Mouse (Mus musculus): ENCODE measurements around the gene Vps37b. TPM values are rescaled to one million over a fixed set of nuclear protein-coding genes. Genes with fewer than 3 reads are reported as not detected.

Gene Vps37b
- polyA plus RNA-seq, 1 experiment: 40.7 TPM

DNA sequence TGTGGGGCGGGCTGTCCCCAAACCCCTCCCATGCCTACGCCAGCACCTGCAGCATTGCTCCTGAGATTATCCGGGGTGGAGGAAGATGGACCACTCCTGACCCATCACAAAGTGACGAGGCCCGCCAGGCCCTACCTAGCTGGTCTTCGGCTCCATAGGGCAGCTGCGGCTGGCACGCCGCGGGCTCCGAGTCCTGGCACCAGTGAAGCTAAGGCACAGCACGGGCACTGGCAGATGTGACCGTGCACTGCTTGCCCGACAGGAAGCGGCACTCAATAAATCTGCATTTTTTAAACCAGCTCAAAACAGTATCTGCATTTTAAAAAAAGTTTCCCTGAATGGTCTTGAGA is 26.9 kb downstream of the Vps37b start:
- no peak overlapping the region for H3ac ChIP-seq (ENCODE audit: control insufficient read depth, insufficient read length, low read depth)
- H3K79me3 ChIP-seq (ENCODE audit: low read depth): peaks cover 1% of the 10 kb centered on the region
- peaks cover 57% of the 10 kb centered on the region for H3K36me3 ChIP-seq (ENCODE audit: control insufficient read depth, insufficient read depth)
- no peaks in the 10 kb centered on the region for H3K27me3 ChIP-seq (ENCODE audit: control insufficient read depth, insufficient read depth, insufficient read length)
- TF ChIP-seq CTCF (IDR thresholded peaks at IDR 0.05; ENCODE audit: control insufficient read depth, insufficient read depth, insufficient read length) (no peak), CEBPB (IDR thresholded peaks at IDR 0.05; ENCODE audit: low read depth) (no peak)
- H3K4me3 ChIP-seq (ENCODE audit: insufficient read depth, poor library complexity, severe bottlenecking): no peak overlapping the region
- peaks cover 32% of the 10 kb centered on the region for H3K79me2 ChIP-seq (ENCODE audit: control insufficient read depth, insufficient read depth)

DNA sequence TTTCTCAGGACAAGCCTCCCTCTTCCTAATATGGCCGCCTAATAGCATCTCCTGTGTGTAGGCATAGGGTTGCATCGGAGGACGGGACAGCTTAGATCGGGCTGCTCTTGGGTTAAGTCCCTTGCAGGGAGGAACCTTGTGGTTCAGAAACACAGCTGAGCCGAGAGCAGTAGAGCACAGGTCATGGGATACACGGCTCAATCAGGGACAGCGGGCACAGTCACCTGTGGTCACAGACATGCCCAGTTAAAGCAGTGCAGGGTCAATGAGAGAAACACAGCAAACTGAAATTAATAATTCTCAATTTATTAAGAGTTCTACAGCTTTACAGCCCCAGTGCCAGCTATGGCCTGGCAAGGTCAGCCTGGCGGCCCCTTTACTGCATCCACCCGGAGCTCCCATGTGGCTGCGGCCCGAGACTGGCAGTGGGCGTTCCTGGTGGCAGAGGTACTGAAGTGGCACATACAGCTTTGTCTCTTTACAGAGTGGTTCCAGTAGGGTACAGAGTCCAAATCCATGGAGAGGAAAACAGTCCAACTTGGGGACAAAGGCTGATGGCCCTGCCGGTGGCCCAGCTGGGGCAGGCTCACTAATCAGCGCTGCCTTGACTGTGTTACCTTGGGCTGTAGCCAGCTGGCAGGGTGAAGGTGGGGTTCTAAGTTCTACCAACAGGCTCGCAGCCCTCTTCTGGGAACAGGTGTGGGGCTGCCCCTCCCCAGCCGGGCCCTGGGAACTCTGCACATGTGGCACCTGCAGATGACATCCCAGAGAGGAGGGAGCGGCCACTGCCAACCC is 27.5 kb downstream of the Vps37b start:
- H3K36me3 ChIP-seq (ENCODE audit: control insufficient read depth, insufficient read depth): peaks cover 53% of the 10 kb centered on the region
- peaks cover 1% of the 10 kb centered on the region for H3K79me3 ChIP-seq (ENCODE audit: low read depth)
- no peak overlapping the region for H3ac ChIP-seq (ENCODE audit: control insufficient read depth, insufficient read length, low read depth)
- no peak overlapping the region for H3K4me3 ChIP-seq (ENCODE audit: insufficient read depth, poor library complexity, severe bottlenecking)
- H3K27me3 ChIP-seq (ENCODE audit: control insufficient read depth, insufficient read depth, insufficient read length): no peaks in the 10 kb centered on the region
- H3K79me2 ChIP-seq (ENCODE audit: control insufficient read depth, insufficient read depth): peaks cover 26% of the 10 kb centered on the region
- TF ChIP-seq FOSL1 (IDR thresholded peaks at IDR 0.05; ENCODE audit: insufficient read depth, low read length, poor library complexity, severe bottlenecking) (no peak), CEBPB (IDR thresholded peaks at IDR 0.05; ENCODE audit: low read depth) (no peak), MAX (IDR thresholded peaks at IDR 0.05) (no peak)

DNA sequence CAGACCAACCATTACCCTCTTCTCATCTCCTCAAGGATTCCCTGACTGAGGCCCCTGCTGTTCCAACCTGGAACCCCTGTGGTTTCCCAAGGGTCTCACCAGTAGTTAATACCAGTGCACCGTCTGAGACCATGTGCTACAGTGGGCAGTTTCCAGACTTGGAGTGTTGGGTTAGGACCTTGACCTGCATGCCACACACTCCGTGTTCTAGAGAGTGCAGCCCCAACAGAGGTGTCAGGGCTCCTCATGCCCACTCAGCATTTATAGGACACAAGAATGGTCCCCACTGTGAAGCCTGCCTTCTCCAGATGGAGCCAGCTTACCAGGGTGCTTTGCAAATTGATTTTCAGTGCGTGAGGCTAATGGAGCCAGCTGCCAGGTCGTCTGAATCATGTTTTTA is 28.7 kb downstream of the Vps37b start:
- peaks cover 43% of the 10 kb centered on the region for H3K36me3 ChIP-seq (ENCODE audit: control insufficient read depth, insufficient read depth)
- TF ChIP-seq MYOD1 (IDR thresholded peaks at IDR 0.05; ENCODE audit: control insufficient read depth, insufficient read length, low read depth) (no peak), MYOG (IDR thresholded peaks at IDR 0.05; ENCODE audit: control insufficient read depth, extremely low read depth, insufficient read length) (no peak), CEBPB (IDR thresholded peaks at IDR 0.05; ENCODE audit: low read depth) (no peak), USF1 (IDR thresholded peaks at IDR 0.05; ENCODE audit: low read depth) (no peak), MAX (IDR thresholded peaks at IDR 0.05) (no peak), FOSL1 (IDR thresholded peaks at IDR 0.05; ENCODE audit: insufficient read depth, low read length, poor library complexity, severe bottlenecking) (no peak), CTCF (IDR thresholded peaks at IDR 0.05; ENCODE audit: control insufficient read depth, insufficient read depth, insufficient read length) (no peak)
- no peaks in the 10 kb centered on the region for H3K79me3 ChIP-seq (ENCODE audit: low read depth)
- no peak overlapping the region for H3ac ChIP-seq (ENCODE audit: control insufficient read depth, insufficient read length, low read depth)
- H3K4me3 ChIP-seq (ENCODE audit: insufficient read depth, poor library complexity, severe bottlenecking): no peak overlapping the region
- H3K79me2 ChIP-seq (ENCODE audit: control insufficient read depth, insufficient read depth): peaks cover 16% of the 10 kb centered on the region
- H3K27me3 ChIP-seq (ENCODE audit: control insufficient read depth, insufficient read depth, insufficient read length): no peaks in the 10 kb centered on the region

- peaks cover 38% of the 10 kb centered on the region for H3K36me3 ChIP-seq (ENCODE audit: control insufficient read depth, insufficient read depth)
- no peak overlapping the region for H3ac ChIP-seq (ENCODE audit: control insufficient read depth, insufficient read length, low read depth)
- peaks cover 12% of the 10 kb centered on the region for H3K79me2 ChIP-seq (ENCODE audit: control insufficient read depth, insufficient read depth)
- no peak overlapping the region for H3K4me3 ChIP-seq (ENCODE audit: insufficient read depth, poor library complexity, severe bottlenecking)
- no peaks in the 10 kb centered on the region for H3K79me3 ChIP-seq (ENCODE audit: low read depth)
- no peak for TF ChIP-seq MAX (IDR thresholded peaks at IDR 0.05)
- no peak for TF ChIP-seq MYOG (IDR thresholded peaks at IDR 0.05; ENCODE audit: control insufficient read depth, extremely low read depth, insufficient read length)
- TF ChIP-seq MYOD1 (IDR thresholded peaks at IDR 0.05; ENCODE audit: control insufficient read depth, insufficient read length, low read depth): no peak
- no peak for TF ChIP-seq USF1 (IDR thresholded peaks at IDR 0.05; ENCODE audit: low read depth)
- no peak for TF ChIP-seq CTCF (IDR thresholded peaks at IDR 0.05; ENCODE audit: control insufficient read depth, insufficient read depth, insufficient read length)
- TF ChIP-seq CEBPB (IDR thresholded peaks at IDR 0.05; ENCODE audit: low read depth): no peak
- no peaks in the 10 kb centered on the region for H3K27me3 ChIP-seq (ENCODE audit: control insufficient read depth, insufficient read depth, insufficient read length)
These were observed 29.2 kb downstream of the Vps37b start for GRCm38 (mm10) chr5:124002876-124003275.

DNA sequence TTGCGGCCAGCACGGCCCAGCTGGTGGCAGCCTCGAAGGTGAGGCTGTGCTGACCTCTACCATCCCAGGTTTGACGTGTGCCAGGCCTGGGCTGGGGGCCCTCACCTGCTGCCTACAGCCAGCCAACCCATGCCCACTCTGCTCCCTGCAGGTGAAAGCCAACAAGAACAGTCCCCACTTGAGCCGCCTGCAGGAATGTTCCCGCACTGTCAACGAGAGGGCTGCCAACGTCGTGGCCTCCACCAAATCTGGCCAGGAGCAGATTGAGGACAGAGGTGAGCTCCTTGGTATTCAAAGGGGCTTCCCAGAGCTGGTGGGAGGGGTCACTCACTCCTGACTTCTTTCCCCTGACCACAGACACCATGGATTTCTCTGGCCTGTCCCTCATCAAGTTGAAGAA is 30.8 kb downstream of the Vps37b start:
- H3K79me3 ChIP-seq (ENCODE audit: low read depth): no peaks in the 10 kb centered on the region
- TF ChIP-seq MYOD1 (IDR thresholded peaks at IDR 0.05; ENCODE audit: control insufficient read depth, insufficient read length, low read depth) (no peak), FOSL1 (IDR thresholded peaks at IDR 0.05; ENCODE audit: insufficient read depth, low read length, poor library complexity, severe bottlenecking) (no peak), MYOG (IDR thresholded peaks at IDR 0.05; ENCODE audit: control insufficient read depth, extremely low read depth, insufficient read length) (no peak), CTCF (IDR thresholded peaks at IDR 0.05; ENCODE audit: control insufficient read depth, insufficient read depth, insufficient read length) (no peak), CEBPB (IDR thresholded peaks at IDR 0.05; ENCODE audit: low read depth) (no peak), MAX (IDR thresholded peaks at IDR 0.05) (no peak), USF1 (IDR thresholded peaks at IDR 0.05; ENCODE audit: low read depth) (no peak)
- no peak overlapping the region for H3K4me3 ChIP-seq (ENCODE audit: insufficient read depth, poor library complexity, severe bottlenecking)
- no peak overlapping the region for H3ac ChIP-seq (ENCODE audit: control insufficient read depth, insufficient read length, low read depth)
- H3K79me2 ChIP-seq (ENCODE audit: control insufficient read depth, insufficient read depth): peaks cover 11% of the 10 kb centered on the region
- H3K36me3 ChIP-seq (ENCODE audit: control insufficient read depth, insufficient read depth): peaks cover 33% of the 10 kb centered on the region
- H3K27me3 ChIP-seq (ENCODE audit: control insufficient read depth, insufficient read depth, insufficient read length): no peaks in the 10 kb centered on the region

DNA sequence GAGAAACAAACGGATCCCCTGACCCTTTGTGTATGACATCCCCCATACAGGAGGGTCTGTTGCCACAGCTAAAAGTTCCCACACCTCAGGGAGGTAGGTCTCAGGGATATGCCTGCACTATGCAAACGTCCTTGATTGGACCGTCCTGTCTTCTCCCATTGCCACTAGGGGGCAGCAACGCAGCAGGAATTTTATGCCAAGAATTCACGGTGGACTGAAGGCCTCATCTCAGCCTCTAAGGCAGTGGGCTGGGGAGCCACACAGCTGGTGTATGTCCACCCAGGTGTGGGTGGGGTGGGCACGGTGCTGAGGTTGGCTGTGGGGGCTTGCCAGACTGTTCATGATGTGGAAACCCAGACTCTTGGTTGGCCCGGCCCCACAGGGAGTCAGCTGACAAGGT is 31.2 kb downstream of the Vps37b start:
- TF ChIP-seq CEBPB (IDR thresholded peaks at IDR 0.05; ENCODE audit: low read depth) (no peak), CTCF (IDR thresholded peaks at IDR 0.05; ENCODE audit: control insufficient read depth, insufficient read depth, insufficient read length) (peak; percentile 76)
- Histone ChIP-seq H3K79me3 (ENCODE audit: low read depth) (no peaks in the 10 kb centered on the region), H3K36me3 (ENCODE audit: control insufficient read depth, insufficient read depth) (peaks cover 29% of the 10 kb centered on the region), H3ac (ENCODE audit: control insufficient read depth, insufficient read length, low read depth) (no peak overlapping the region), H3K79me2 (ENCODE audit: control insufficient read depth, insufficient read depth) (peaks cover 6% of the 10 kb centered on the region), H3K27me3 (ENCODE audit: control insufficient read depth, insufficient read depth, insufficient read length) (no peaks in the 10 kb centered on the region), H3K4me3 (ENCODE audit: insufficient read depth, poor library complexity, severe bottlenecking) (no peak overlapping the region)

Data from C2C12 (cell line).